Mouse (Mus musculus) adrenal gland, postnatal 25 days (tissue): ENCODE data around the gene Map4k5. TPM values are rescaled to one million over a fixed set of nuclear protein-coding genes. Genes with fewer than 3 reads are reported as not detected.

Experiments used
- DNase-seq: peaks from one replicate; pipeline ENCODE4 v3.0.0; 2021; ENCODE audit warnings: mixed read lengths
- total RNA-seq: library from RNA; stranded (reverse); gene quantifications from 2 replicates; pipeline ENCODE4 v1.2.3, GENCODE M21; 2021

Gene Map4k5
- total RNA-seq, 1 experiment from 2014 or later: 37.4 TPM

DNA sequence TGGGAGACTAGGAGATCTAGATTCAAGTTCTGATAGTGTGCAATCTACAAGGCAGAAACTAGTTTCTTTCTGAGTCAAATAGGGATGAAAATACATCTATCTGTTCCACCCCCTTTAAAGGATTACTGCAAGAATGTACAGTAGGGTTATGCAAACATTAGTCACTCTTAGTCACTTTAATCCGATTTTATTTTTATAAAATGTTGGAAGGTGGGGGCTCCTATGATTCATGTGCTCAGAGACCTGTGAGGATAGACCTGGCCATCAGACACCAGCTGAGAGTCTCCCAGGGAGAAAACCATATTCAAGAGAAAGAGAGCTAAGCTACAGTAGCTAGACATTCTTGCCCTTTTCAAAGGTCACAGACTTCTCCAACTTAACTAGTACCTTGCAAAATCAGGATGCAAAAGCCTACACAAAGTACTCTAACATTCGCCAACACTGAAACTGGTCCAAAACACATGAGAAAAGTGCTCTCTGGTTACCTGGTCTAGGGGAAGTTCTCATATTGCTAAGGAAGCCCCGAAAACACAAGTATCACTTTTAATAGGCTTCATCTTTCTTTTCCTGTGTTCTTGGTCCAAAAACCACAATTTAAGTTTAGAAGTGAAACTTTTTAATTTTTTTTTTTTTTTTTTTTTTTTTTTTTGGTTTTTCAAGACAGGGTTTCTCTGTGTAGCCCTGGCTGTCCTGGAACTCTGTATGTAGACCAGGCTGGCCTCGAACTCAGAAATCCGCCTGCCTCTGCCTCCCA, 7.7 kb downstream of the Map4k5 start:
- no peak for DNase-seq

- no peak for DNase-seq
Observed at GRCm38 (mm10) chr12:69884053-69884452, 8.9 kb downstream of the Map4k5 start.

- DNase-seq: no peak
Observed at GRCm38 (mm10) chr12:69881198-69881905, 11.6 kb downstream of the Map4k5 start.

DNA sequence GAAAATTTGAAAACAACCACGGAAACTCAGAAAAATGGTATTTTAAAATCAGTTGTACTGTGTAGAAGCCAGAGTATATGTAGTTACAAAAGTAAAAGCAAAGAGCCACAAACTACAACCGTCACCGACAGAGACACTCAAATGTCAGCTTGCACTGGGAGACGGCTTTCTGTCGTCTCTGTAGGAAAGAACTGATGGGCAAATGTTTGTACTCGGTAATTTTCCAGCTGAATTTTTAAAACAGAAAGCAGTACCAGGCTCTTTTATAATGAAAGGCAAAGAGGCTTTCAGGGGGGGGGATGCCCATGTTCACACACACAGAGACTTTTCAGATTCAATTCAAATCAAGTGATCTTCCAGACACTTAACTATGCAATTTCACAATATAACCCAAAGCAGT, 13.3 kb downstream of the Map4k5 start:
- no peak for DNase-seq

DNA sequence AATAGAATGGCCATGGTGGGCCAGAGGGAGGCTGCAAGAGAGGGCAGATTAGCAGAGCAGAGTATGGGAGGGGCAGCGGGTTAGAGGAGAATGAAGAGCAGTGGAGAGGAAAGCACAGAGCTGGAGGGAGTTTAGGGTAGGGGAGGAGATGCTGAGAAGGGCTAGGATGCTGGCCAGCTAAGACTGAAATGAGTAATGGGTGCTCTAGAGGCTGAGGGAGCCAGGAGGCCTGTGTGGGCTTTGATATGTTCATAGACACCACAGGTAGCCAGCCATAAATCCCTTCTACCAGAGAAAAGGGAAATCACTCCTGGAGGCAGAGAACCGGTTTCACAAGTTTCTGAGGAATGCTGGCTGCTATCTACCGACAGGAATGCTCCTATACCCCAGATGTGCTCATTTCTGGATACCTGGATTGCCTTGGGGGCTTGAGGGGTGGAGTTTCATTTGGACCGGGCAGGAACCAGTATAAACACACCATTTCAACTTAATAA, 13.8 kb downstream of the Map4k5 start:
- no peak for DNase-seq

- DNase-seq: no peak
Observed at GRCm38 (mm10) chr12:69877842-69878363, 15.1 kb downstream of the Map4k5 start.

DNA sequence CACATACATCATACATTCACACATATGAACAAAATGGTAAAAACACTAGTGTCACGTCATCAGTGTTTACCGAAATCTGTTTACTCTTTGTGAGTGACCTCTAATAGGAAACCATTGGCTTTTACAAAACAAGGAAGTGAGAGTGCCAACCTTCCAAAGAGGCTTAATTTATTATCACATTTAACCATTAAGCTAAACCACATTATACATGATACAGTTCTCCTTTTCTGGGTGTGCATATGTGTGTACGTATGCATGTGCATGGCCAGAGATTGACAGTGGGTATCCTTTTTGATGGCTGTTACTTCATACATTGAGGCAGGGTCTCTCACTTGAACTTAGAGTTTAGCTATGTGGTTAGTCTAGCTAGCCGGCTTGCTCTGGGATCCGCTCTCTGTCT, 21.4 kb downstream of the Map4k5 start:
- no peak for DNase-seq

GRCm38 (mm10) chr12:69867338-69867737, 25.7 kb downstream of the Map4k5 start:
- DNase-seq: no peak

DNA sequence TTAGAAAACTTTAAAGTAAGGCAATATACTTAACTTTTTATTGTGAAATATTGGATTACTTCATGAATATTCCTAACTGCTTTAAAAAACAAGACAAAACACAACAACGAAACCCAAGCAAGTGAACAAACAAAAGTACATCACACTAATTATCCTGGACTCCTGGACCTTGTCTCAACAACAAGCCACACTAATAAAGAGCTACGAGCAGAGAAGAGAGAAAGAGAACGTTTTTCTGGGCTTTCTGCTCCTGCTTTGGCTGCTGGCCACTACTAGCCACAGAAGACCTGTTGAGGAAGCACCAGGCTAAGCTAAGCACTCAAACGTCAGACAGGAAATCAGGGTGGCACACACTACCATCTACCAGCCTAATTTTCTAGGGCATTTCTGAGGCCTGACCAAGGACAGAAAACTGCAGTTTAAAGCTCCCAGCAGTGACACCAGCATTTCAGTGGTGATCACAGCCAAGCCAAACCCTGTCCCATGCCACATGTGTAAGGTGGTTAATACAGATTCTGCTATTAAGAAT, 28.8 kb downstream of the Map4k5 start:
- no peak for DNase-seq

- DNase-seq: no peak
Observed at GRCm38 (mm10) chr12:69863505-69863904, 29.5 kb downstream of the Map4k5 start.

GRCm38 (mm10) chr12:69858847-69859246, 34.2 kb downstream of the Map4k5 start:
- no peak for DNase-seq

DNA sequence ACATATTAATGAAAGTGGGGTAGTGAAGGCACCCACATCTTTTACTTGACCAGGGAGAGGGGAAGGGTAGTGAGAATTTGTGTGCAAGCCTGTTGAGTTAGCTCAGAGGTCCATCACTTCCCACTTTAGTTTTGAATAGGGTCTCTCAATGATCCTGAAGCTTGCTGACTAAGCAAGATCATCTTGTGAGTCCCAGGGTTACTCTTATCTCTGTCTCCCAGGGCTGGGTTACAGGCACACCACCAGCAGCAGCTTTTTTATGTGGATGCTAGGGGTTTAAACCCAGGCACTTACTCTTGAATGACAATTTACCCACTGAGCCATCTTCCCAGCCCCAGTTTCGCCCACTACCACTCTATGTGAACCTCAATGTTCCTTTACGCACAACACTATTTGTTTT, 35.4 kb downstream of the Map4k5 start:
- no peak for DNase-seq

DNA sequence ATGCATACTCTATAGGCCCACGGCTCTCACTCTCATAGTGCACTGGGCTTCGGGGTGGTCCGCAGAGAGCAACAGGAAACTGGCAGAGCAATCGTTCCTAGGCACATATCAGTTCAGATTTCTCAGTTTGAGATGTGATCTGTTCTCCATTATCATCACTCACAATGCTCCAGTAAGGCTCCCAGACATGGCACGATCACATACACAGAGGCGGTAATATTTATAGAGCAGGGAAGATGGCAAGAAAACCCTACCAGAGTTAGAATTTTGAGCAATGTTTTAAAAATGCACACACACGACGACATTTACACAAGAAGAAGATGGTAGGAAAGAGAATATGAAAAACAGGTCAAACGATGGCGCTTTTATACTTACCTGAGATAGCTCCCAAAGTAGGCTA, 36.6 kb downstream of the Map4k5 start:
- DNase-seq: no peak

DNA sequence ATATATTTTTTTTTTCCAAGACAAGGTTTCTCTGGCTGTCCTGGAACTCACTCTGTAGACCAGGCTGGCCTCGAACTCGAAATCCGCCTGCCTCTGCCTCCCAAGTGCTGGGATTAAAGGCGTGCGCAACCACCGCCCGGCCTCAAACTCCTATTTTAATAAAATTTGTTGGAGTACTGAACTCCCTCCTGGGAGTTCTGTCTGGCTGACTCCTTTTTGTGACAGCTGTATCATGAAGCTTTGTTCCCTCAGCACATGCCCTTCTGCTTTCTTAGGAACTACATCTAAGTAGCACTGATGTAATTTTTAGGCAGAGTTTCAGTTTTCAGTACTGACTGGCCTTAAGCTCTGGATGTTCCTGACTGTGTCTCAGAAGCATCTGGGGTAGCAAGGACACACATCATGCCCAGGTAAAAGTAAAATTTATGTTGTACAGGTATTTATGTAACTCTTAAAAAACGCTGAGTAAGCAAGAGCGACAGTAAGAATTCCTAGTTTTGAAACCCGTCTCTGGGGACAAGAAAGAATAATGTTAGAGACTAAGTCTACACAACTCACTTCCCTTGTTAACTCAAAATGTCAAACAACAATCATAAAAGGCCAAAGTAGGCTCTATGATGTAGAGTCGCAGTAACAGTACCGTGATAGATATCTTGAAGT, 37.2 kb downstream of the Map4k5 start:
- DNase-seq: no peak

GRCm38 (mm10) chr12:69853942-69854341, 39.1 kb downstream of the Map4k5 start:
- no peak for DNase-seq

DNA sequence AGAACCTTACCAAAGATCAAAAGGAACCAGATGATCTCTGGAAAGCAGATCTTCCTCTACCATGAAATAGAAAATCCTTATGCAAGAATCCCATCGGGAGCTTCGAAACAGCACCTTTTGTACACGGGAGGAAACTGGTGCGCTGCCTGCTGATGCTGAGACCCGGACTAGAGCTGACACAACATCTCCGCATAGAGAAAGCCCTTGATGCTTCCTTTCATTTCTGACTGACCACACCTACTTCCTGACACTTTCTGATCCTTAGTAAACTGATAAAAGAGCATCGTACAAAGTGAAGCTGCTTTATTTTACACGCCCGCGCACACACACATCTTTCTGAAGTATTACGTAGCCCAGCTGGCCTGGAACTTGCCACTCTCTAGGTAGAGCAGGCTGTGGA, 39.6 kb downstream of the Map4k5 start:
- no peak for DNase-seq

GRCm38 (mm10) chr12:69852288-69852687, 40.7 kb downstream of the Map4k5 start:
- DNase-seq: no peak

DNA sequence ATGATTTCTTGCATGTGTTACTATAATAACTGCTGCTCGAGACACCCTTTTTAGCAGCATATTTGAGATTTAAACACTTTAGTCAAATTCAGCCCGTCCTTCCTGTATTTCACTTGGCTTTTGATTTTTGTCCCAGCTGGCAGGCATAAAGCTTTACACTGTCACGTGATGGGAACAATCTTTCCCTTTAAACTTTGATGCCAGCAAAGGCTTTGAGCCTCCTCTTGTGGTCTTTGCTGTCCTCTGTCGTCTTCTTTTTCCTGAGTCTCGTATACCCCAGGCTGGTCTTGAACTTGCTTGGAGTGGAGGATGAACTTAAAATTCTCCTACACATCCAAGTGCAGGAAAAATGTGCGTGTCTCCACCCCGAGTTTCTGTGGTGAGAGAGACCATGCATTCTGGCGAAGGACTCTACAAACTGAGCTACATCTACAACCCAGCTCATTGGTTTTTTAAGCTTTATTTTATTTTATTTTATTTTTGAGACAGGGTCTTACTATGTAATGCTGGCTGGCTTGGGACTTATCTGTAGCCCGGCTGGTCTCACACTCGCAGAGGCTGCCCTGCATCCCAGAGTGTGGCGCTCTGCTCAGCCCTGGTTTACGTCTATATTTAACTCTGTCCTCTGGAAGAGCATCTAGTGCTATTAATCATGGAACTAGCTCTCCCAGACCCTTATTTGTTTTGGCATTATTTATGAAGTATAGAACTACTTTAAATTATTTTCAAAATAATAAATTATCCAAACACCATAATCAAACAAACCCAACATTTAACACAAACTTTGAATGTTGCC, 44.7 kb downstream of the Map4k5 start:
- no peak for DNase-seq

DNA sequence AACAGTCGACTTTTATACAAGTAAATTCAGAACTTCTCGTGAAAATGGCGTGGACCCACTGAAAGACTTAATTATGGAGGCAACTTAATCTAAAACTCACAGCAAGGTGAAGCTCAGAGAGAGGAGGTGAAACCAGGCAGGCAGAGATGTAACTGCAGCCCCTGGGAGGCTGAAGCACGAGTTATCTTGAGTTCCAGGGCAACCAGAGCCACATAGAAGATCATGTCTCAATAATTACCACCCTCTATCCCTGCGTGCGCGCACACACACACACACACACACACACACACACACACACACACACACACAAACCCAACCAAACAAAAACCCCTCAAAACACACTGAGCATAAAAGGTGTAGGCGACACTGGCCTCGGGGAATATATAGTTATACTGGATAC, 46.5 kb downstream of the Map4k5 start:
- DNase-seq: no peak

- no peak for DNase-seq
Observed at GRCm38 (mm10) chr12:69845722-69846121, 47.3 kb downstream of the Map4k5 start.

DNA sequence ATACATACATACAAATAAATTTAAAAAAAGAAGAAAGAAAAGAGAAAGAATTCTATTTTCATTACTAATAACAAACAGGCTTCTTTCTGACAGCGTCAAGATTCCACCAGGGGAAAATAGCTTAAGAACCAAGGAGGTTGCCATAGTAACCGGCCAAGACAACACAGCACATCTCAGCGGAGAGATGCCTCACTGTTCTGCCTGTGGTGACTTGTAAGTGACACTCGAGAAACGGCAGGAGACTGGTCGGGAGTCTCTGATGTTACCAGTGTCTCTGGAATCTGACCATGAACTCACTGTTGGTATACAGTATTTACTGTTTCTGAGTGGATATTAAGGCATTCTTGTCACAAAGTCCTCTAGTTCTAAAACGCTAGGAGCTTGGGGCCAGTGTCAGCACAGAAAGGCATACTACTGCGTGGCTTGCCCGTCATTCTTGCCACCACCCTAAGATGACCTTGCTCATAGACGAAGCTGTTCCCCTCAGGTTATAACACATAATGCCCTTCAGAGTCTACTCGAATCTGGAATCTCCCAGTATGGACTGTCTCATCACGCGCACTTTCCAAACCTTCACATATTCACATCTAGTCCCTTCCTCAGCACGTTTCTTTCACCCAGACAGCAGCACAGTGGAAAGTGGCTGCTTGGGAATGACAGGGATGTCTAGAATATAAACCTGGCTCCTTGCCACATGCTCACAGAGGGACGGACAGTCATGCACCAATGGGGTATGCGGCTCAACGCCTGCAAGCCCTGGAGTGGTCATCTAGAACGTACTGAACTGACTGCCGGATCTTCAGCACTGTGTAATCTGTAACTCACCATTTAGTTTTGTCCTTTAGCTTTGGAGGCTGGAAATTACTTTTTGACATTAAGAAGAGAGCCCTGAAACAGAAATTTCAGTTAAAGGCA, 49.2 kb downstream of the Map4k5 start:
- DNase-seq: no peak
